Mouse (Mus musculus): ENCODE measurements at regions not wholly inside any gene's neighbourhood (a gene's known extent, or its start where the extent isn't known, plus 50 kb on each side); places are given as distances from the start of the nearest gene placed in this dataset.

GRCm38 (mm10) chr4:152959627-152960230, 482.1 kb upstream of the Kcnab2 start:
- TF ChIP-seq CTCF (IDR thresholded peaks at IDR 0.05; ENCODE audit: low read depth, low read length) (no peak), GATA1 (IDR thresholded peaks at IDR 0.05; ENCODE audit: borderline replicate concordance, low read length) (no peak), POLR2AphosphoS5 (IDR thresholded peaks at IDR 0.05; ENCODE audit: insufficient replicate concordance, low read depth, low read length) (no peak), GATA2 (IDR thresholded peaks at IDR 0.05; ENCODE audit: borderline replicate concordance, low read depth, low read length) (no peak), TAL1 (conservative IDR thresholded peaks at IDR 0.05; ENCODE audit: low read depth, low read length) (no peak)

Data from G1E (cell line).